ENCODE assay signal across 12 mouse cellular contexts in genomic region chr5:132489736-132490313, GRCm38 (mm10). TPM values are rescaled to one million over a fixed set of nuclear protein-coding genes. Genes with fewer than 3 reads are reported as not detected.
DNase-seq lines count a peak whose midpoint lies in the region; ATAC-seq and TF ChIP-seq lines count a peak whose summit lies in the region.
"Had no signal": no experiment of that assay in that cellular context is flagged by ENCODE, and none has a peak within 500 bp of the region (broad histone marks: within the 10 kb centered on the region; RNA-seq: fewer than 3 reads in every experiment).

No protein-coding gene starts in this region.

- TF ChIP-seq CTCF in liver, postnatal 0 days (IDR thresholded peaks at IDR 0.05; ENCODE audit: low read depth): no peak

- no peaks in the 10 kb centered on the region for H3K36me3 ChIP-seq in embryonic facial prominence, embryonic 13.5 days
- H3K36me3 ChIP-seq in embryonic facial prominence, embryonic 10.5 days (replicated peaks): no peaks in the 10 kb centered on the region; the same call in 1 of the 2 replicates
- H3K36me3 ChIP-seq in hindbrain, embryonic 16.5 days (ENCODE audit: control insufficient read depth, insufficient read depth, low read length): no peaks in the 10 kb centered on the region
- no peaks in the 10 kb centered on the region for H3K36me3 ChIP-seq in hindbrain, embryonic 14.5 days (replicated peaks; ENCODE audit: control insufficient read depth, insufficient read depth)
- H3K36me3 ChIP-seq in limb, embryonic 15.5 days: no peaks in the 10 kb centered on the region
- H3K36me3 ChIP-seq in liver, postnatal 0 days (replicated peaks; ENCODE audit: insufficient read depth, low read length): no peaks in the 10 kb centered on the region
- H3K36me3 ChIP-seq: embryonic facial prominence, embryonic 12.5 days had no signal

- H3K9ac ChIP-seq in embryonic facial prominence, embryonic 13.5 days: no peak overlapping the region
- H3K9ac ChIP-seq in hindbrain, embryonic 16.5 days (ENCODE audit: low read depth, low read length): no peak overlapping the region
- H3K9ac ChIP-seq in hindbrain, embryonic 14.5 days: no peak overlapping the region
- H3K9ac ChIP-seq in limb, embryonic 15.5 days: no peak overlapping the region
- no peak overlapping the region for H3K9ac ChIP-seq in liver, postnatal 0 days (replicated peaks)
- H3K9ac ChIP-seq: embryonic facial prominence, embryonic 12.5 days had no signal

- TF ChIP-seq EP300 in liver, postnatal 0 days (IDR thresholded peaks at IDR 0.05; ENCODE audit: low read depth): no peak

- no peaks in the 10 kb centered on the region for H3K27me3 ChIP-seq in embryonic facial prominence, embryonic 13.5 days
- H3K27me3 ChIP-seq in embryonic facial prominence, embryonic 10.5 days (replicated peaks; ENCODE audit: low read depth, poor library complexity, severe bottlenecking): 0 out of 2 replicates have a peak, but pooled peaks cover 3% of the 10 kb centered on the region
- no peaks in the 10 kb centered on the region for H3K27me3 ChIP-seq in hindbrain, embryonic 16.5 days (replicated peaks; ENCODE audit: control insufficient read depth, insufficient read depth, low read length)
- H3K27me3 ChIP-seq in hindbrain, embryonic 14.5 days (ENCODE audit: control insufficient read depth, insufficient read depth, low read length): no peaks in the 10 kb centered on the region
- no peaks in the 10 kb centered on the region for H3K27me3 ChIP-seq in limb, embryonic 15.5 days
- H3K27me3 ChIP-seq in liver, postnatal 0 days (ENCODE audit: insufficient read depth, low read length): no peaks in the 10 kb centered on the region
- H3K27me3 ChIP-seq: embryonic facial prominence, embryonic 12.5 days had no signal

- H3K27ac ChIP-seq in embryonic facial prominence, embryonic 13.5 days: peak overlapping the region; percentile 87
- no peak overlapping the region for H3K27ac ChIP-seq in embryonic facial prominence, embryonic 10.5 days (replicated peaks)
- H3K27ac ChIP-seq in hindbrain, embryonic 16.5 days (ENCODE audit: low read depth, low read length): peak overlapping the region; percentile 4; the same call in 1 of the 2 replicates
- no peak overlapping the region for H3K27ac ChIP-seq in hindbrain, embryonic 14.5 days
- H3K27ac ChIP-seq in limb, embryonic 15.5 days: peak overlapping the region; percentile 29; the same call in 1 of the 2 replicates
- no peak overlapping the region for H3K27ac ChIP-seq in liver, postnatal 0 days (ENCODE audit: low read depth)
- H3K27ac ChIP-seq: embryonic facial prominence, embryonic 12.5 days had no signal

- 12% methylated on average over 7 of the region's 7 CpGs for WGBS in embryonic facial prominence, embryonic 13.5 days
- WGBS in embryonic facial prominence, embryonic 10.5 days: 54% methylated on average over 7 of the region's 7 CpGs
- WGBS in hindbrain, embryonic 16.5 days: 66% methylated on average over 7 of the region's 7 CpGs
- WGBS in hindbrain, embryonic 14.5 days: 58% methylated on average over 7 of the region's 7 CpGs
- WGBS in limb, embryonic 15.5 days: 33% methylated on average over 7 of the region's 7 CpGs
- 75% methylated on average over 7 of the region's 7 CpGs for WGBS in liver, postnatal 0 days (ENCODE audit: insufficient replicate concordance)

- ATAC-seq in embryonic facial prominence, embryonic 13.5 days (ENCODE audit: insufficient number of reproducible peaks, insufficient read depth, low FRiP score, low TSS enrichment, low read depth): peak; percentile 40; the same call in 1 of the 2 replicates
- ATAC-seq in hindbrain, embryonic 16.5 days: no peak
- no peak for ATAC-seq in hindbrain, embryonic 14.5 days (ENCODE audit: low FRiP score)
- ATAC-seq in limb, embryonic 15.5 days (ENCODE audit: insufficient number of reproducible peaks, low FRiP score, low TSS enrichment, low read depth): 0 out of 2 replicates have a peak, but pooled peaks have one; percentile 55
- no peak for ATAC-seq in liver, postnatal 0 days
- ATAC-seq: midbrain, embryonic 16.5 days had no signal

- H3K4me3 ChIP-seq in embryonic facial prominence, embryonic 13.5 days: no peak overlapping the region
- no peak overlapping the region for H3K4me3 ChIP-seq in embryonic facial prominence, embryonic 10.5 days
- H3K4me3 ChIP-seq in hindbrain, embryonic 16.5 days (ENCODE audit: low read length): no peak overlapping the region
- no peak overlapping the region for H3K4me3 ChIP-seq in hindbrain, embryonic 14.5 days (replicated peaks; ENCODE audit: low read length)
- H3K4me3 ChIP-seq in limb, embryonic 15.5 days: no peak overlapping the region
- H3K4me3 ChIP-seq in liver, postnatal 0 days (ENCODE audit: low read depth, low read length): no peak overlapping the region
- H3K4me3 ChIP-seq: embryonic facial prominence, embryonic 12.5 days had no signal

- H3K4me1 ChIP-seq in embryonic facial prominence, embryonic 13.5 days: peaks cover 68% of the 10 kb centered on the region
- H3K4me1 ChIP-seq in embryonic facial prominence, embryonic 10.5 days: peaks cover 72% of the 10 kb centered on the region
- H3K4me1 ChIP-seq in hindbrain, embryonic 16.5 days (ENCODE audit: control insufficient read depth, insufficient read depth, low read depth, low read length): peaks cover 20% of the 10 kb centered on the region
- H3K4me1 ChIP-seq in hindbrain, embryonic 14.5 days (replicated peaks; ENCODE audit: control insufficient read depth, insufficient read depth, low read length): peaks cover 21% of the 10 kb centered on the region
- peaks cover 46% of the 10 kb centered on the region for H3K4me1 ChIP-seq in limb, embryonic 15.5 days
- H3K4me1 ChIP-seq in liver, postnatal 0 days (ENCODE audit: insufficient read depth): peaks cover 7% of the 10 kb centered on the region; the same call in 1 of the 2 replicates

- H3K9me3 ChIP-seq in embryonic facial prominence, embryonic 13.5 days: no peaks in the 10 kb centered on the region
- no peaks in the 10 kb centered on the region for H3K9me3 ChIP-seq in embryonic facial prominence, embryonic 10.5 days
- no peaks in the 10 kb centered on the region for H3K9me3 ChIP-seq in hindbrain, embryonic 16.5 days (ENCODE audit: control insufficient read depth, low read length)
- no peaks in the 10 kb centered on the region for H3K9me3 ChIP-seq in hindbrain, embryonic 14.5 days (ENCODE audit: control insufficient read depth, low read length)
- no peaks in the 10 kb centered on the region for H3K9me3 ChIP-seq in limb, embryonic 15.5 days
- H3K9me3 ChIP-seq in liver, postnatal 0 days (ENCODE audit: low read length): no peaks in the 10 kb centered on the region
- H3K9me3 ChIP-seq: embryonic facial prominence, embryonic 12.5 days had no signal

- DNase-seq in embryonic facial prominence, embryonic 10.5 days (ENCODE audit: low spot score): no peak
- no peak for DNase-seq in hindbrain, embryonic 14.5 days (ENCODE audit: low spot score)
- DNase-seq in Muller cell, postnatal 12 days (ENCODE audit: inconsistent ontology term): peak; percentile 43
- DNase-seq in liver, postnatal 0 days: no peak
- no peak for DNase-seq in kidney, adult 11 months
- DNase-seq: right cerebral cortex, postnatal 4 days; thymus, postnatal 36 days had no signal

- peak overlapping the region; percentile 41 for H3K4me2 ChIP-seq in embryonic facial prominence, embryonic 13.5 days
- H3K4me2 ChIP-seq in hindbrain, embryonic 16.5 days (ENCODE audit: low read length): no peak overlapping the region
- H3K4me2 ChIP-seq in hindbrain, embryonic 14.5 days (replicated peaks): no peak overlapping the region
- no peak overlapping the region for H3K4me2 ChIP-seq in limb, embryonic 15.5 days
- H3K4me2 ChIP-seq in liver, postnatal 0 days (ENCODE audit: low read depth, low read length): no peak overlapping the region
- H3K4me2 ChIP-seq: embryonic facial prominence, embryonic 12.5 days had no signal

RNA-seq across cellular contexts. Expression of gene Auts2, which starts 53.3 kb away (rescaled TPM):
- polyA plus RNA-seq in embryonic facial prominence, embryonic 13.5 days (2015; fragmentation: Nextera tagmentation; extraction: Ambion mirVana): 69.8 and 77.2 TPM in 2 replicates
- 45.6 and 50.0 TPM in 2 replicates for polyA plus RNA-seq in embryonic facial prominence, embryonic 10.5 days (2016; fragmentation: Nextera tagmentation; extraction: Ambion mirVana)
- 43.2 and 53.4 TPM in 2 replicates for polyA plus RNA-seq in hindbrain, embryonic 16.5 days (2015; fragmentation: Nextera tagmentation; extraction: Ambion mirVana)
- 53.3 and 61.8 TPM in 2 replicates for polyA plus RNA-seq in hindbrain, embryonic 14.5 days (2014; fragmentation: Nextera tagmentation; extraction: Ambion mirVana)
- polyA plus RNA-seq in limb, embryonic 15.5 days (2015; fragmentation: Nextera tagmentation; extraction: Ambion mirVana): 31.5 and 34.0 TPM in 2 replicates
- 0.96 and 1.0 TPM in 2 replicates for polyA plus RNA-seq in liver, postnatal 0 days (2015; fragmentation: Nextera tagmentation; extraction: Ambion mirVana)

Comparison
In these comparisons a context has a peak if more than half of its experiments do, and no peak if none do; other contexts are left out.
1. H3K27ac ChIP-seq: peak in embryonic facial prominence, embryonic 13.5 days (single experiment), hindbrain, embryonic 16.5 days (single experiment) and limb, embryonic 15.5 days (single experiment); none in embryonic facial prominence, embryonic 10.5 days (single experiment), hindbrain, embryonic 14.5 days (single experiment) and liver, postnatal 0 days (single experiment).
2. ATAC-seq: peak in embryonic facial prominence, embryonic 13.5 days (single experiment) and limb, embryonic 15.5 days (single experiment); none in hindbrain, embryonic 16.5 days (single experiment), hindbrain, embryonic 14.5 days (single experiment) and liver, postnatal 0 days (single experiment).
3. RNA of gene Auts2, which starts 53.3 kb away (polyA plus RNA-seq): 69.8 to 77.2 TPM in embryonic facial prominence, embryonic 13.5 days, 53.3 to 61.8 TPM in hindbrain, embryonic 14.5 days, 45.6 to 50.0 TPM in embryonic facial prominence, embryonic 10.5 days, 43.2 to 53.4 TPM in hindbrain, embryonic 16.5 days and 31.5 to 34.0 TPM in limb, embryonic 15.5 days; 0.96 to 1.0 TPM in liver, postnatal 0 days; every median in the first group is over 10 times any median in the second.